Mouse (Mus musculus) embryo, embryonic 10.5 days (tissue): ENCODE results near the gene Sec1.
"Not testable (repeated sequence)": the region's sequence is repeated elsewhere in the genome, so short reads cannot be mapped to it uniquely, and the experiment has no call there.

Experiments used
- DNase-seq: peaks from one replicate; pipeline ENCODE4 v3.0.0-alpha.2; 2015; ENCODE audit warnings: low spot score

The Sec1 gene

DNA sequence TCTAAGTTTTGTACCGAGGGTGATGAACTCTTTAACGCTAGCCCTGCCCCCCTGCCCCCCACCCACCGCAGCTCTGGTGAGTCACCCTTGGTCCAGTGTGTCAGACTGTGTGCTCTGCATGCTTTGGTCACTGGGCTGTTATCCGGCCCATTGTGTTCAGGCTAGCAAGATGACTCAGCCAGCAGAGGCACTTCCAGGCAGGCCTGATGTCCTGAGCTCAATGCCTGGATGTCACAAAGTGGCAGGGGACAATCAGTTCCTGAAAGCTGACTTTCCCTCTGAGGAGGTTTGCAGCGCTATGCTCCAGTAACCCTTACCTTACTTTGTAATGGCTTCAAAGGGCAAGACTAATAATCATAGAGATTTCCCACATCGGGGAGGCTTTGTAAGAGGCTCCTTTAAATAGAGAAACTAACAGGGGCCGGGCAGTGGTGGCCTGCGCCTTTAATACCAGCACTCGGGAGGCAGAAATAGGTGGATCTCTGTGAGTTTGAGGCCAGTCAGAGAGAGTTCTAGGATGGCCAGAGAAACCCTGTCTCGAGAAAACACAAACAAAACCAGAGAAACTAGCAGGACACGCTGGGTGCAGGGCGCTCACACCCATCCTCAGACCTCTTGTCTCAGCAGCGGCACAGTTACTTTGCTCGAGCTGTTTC is 14.1 kb downstream of the Sec1 start:
- no peak for DNase-seq

DNA sequence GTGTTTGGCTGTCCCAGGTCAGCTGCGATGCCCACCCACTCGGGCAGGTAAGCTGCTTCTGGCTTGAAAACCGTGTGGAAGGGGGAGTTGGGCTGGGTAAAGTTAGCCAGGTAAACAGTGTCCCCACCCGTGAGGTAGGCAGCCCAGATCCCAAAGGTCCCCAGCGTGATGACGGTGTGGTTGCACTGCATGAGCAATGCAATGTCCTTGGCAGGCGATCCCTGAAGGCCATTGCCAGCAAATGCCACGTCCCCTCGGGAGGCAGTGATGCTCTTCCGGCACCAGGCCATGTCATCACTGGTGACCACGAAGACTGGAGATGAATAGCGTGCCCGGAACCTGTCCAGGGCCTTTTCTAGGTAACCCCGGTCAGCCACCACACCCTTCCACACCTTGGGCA is 15.7 kb downstream of the Sec1 start:
- DNase-seq = no peak

DNA sequence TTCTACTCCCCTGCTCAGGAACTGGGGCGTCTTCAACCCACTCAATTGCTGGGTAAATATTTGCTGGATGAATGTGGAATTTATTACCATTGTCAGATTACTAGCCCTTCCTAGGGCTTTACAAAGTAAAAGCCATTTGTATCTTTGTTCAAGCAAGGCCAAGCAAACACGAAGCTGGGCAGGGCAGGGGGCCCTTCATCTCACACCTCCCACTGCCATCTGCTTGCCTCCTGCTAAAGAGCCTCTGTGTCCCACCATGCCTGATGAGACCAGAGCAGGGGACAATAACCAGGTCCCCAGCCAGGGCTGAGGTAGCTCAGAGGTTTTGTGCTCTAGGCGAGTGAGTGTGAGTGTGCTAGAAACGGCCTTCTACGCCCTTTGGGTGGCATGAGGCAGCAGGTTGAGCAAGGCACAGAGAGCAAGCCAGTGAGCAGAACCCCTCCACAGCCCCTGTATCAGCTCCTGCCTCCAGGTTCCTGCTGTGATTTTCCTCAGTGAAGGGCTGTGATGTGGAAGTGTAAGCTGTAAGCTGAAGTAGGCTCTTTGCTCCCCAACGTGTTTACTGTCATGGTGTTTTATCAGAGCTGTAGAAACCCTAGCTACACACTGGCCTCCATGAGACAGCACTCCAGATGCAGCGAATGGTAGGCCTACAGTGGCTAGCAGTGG is 16.4 kb downstream of the Sec1 start:
- DNase-seq = no peak

DNA sequence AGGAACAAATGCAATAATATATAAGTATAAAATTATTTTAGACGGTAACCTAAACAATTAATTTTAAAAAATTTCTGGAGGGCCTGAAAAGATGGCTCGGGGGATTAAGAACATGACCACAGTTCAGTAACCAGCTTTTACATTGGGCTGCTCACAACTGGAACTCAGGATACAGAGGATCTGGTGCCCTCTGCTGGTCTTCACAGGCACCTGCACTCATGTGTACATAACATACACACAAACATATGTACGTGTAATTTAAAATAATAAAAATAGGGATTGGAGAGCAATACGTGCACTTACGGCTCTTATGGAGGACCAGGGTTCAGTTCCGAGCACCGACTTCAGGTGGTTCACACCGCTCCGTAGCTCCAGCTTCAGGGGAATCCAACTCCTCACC is 25.3 kb downstream of the Sec1 start:
- DNase-seq = no peak

DNA sequence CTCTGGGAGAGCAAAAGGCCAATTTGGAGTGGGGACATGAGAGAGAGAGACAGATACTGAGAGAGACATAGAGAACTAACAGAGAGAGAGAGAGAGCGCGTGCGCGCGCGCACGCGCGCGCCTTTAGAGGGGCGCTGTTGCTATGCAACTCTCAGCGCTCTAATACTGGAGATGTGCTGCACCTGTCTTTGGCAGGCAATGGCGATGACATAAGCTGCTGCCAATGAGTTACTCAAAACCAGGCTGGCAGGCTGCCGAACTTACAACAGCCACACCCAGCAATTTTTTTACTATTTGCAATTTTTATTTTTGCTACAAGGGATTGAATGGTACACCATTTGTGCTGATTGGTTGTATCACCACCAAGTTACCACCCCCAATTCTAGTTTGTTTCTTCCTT is 26.4 kb downstream of the Sec1 start:
- DNase-seq = no peak

DNA sequence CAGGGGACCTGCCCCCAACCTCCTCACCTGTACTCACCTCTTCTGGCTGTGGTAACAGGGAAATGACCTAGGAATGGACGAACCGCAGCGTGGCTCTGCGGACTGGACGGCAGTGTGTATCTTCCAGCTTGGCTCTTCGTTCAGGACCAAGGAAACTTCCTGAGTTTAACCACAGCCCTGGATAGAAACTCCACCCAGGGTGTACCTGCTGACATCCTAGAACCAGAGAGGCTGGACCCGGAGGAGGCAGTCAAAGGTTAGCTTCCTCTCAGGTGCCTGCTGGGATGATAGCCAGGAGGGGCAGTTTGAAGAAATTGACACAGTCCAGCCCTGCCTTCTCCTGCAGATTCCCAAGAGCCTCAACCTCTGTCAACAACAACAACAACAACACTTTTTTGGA is 28.0 kb downstream of the Sec1 start, which contains the start of gene Fut2:
TSS of gene Fut2 (minus strand) at position 234 of the 400 bp plus-strand sequence.
- no peak for DNase-seq

DNA sequence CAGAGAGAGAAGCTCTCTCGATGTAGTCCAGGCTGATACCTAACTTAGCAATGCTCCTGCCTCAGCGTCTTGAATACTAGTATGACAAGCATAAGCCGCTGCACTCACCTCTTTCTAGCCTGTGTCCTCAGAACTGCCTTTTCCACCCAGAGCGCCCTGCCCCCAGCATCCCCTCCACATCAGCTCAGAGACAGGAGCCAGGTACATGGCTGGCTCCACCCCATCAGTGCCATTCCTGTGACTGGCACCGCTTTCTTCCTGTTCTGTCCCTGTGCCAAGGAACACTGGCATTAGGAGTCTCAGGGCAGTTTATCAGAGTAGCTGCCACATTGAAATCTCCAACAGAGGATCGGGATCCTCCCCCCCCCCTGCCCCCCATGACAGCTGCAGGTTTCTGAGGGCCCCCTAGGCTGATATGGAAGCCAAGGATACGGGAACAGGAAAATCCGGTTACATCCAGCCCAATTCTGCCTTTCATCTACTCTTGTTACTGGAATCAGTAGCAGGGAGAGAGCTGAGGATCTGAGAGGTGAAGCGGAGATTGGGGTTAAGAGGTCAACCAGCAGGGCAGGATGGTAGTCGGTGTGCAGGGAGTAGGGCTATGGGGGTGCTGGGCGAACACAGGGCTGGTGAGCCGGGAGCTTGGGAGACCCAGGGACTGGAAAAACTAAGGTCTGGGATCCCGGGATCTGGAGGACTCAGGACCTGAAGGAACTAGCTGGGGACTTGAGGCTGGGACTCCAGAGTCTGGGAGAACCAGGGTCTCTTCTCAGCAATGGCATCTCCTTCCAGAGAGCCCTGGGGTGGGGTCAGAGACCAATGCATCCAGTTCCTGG is 28.7 kb downstream of the Sec1 start:
- peak; percentile 37 for DNase-seq

DNA sequence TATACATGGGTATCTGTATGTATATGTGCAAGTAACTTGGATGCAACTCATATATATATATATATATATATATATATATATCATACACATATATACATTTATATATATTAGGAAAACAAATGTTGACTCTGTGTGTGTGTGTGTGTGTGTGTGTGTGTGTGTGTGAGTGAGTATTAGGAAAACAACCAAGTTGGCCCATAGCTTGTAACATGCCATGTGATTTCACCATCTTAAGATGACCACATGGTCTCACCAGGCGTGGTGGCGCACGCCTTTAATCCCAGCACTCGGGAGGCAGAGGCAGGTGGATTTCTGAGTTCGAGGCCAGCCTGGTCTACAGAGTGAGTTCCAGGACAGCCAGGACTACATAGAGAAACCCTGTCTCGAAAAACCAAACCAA is 32.5 kb downstream of the Sec1 start:
- DNase-seq = not testable (repeated sequence)

DNA sequence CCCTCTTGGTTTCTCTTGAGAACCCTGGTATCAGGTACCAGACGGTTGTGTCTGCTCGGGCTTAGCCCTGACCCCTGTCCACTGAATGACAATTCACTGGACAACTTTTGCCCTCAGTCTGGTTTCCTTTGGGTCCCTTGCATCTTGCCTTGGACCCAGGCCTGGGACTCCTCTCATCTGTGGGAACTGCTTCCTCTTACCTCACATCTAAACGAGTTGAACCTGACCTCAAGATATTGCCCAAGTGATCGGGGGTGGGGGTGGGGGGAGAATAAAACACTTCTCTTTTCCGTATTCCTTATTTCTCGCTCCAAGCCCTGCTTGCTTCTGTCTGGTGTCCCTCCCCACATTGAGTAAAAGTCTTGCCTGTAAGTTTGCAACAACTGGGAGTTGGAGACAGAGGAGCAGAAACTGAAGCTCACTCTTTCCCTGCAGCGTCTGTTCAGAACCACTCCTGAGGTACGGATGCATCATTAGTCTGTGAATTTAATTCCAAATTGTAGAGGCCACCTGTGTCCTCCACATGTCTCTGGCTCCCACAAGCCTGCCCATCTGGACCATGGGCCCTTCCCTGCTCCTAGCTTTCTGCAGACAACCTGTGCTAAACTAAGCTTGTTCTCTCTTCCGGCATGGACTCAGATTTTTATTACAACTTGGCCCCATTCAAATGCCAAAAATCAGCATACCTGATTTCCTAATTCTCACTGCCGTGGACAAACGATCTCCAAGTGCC is 33.3 kb downstream of the Sec1 start:
- DNase-seq = no peak

DNA sequence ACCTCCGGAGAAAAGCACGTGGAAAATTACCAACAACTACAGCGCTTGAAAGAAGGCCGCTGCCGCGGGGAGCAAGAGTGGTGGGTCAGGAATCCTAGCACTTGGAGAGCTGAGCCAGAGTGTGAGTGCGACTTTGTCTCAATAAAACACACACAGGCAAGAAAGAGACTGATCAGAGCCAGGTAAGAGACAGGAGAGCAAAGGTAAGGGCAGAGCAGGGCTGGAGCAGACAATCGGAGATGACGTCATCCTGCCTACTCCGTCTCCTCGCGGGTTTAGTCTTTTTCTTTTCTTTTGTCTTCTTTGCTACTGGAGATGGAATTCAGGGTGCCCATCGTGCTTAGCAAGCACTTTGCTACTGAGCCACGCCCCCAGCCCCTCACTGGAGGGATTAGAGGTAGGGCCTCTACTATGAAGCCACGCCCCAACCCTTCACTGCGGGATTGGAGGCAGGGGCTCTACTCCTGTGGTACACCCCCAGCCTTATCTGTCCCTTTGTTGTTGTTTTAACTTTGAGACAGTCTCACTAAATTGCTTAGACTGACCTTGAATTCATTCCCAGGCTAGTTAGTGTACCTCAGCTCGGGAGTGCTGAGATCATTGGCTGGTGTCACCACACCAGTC is 39.7 kb downstream of the Sec1 start:
- peak; percentile 45 for DNase-seq

DNA sequence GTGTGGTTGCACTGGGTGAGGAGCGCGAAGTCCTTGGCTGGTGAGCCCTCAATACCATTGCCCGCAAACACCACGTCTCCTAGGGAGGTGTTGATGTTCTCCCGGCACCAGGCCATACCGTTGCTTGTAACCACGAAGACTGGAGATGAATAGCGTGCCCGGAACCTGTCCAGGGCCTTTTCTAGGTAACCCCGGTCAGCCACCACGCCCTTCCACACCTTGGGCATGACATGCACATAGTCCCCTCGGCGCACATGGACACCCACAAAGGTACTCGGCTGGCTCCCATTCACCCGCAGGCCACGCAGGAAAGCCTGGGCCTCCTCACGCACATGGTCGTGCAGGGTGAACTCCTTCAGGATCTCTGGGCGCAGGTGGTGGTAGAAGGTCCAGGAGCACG is 43.7 kb downstream of the Sec1 start:
- DNase-seq = not testable (repeated sequence)

DNA sequence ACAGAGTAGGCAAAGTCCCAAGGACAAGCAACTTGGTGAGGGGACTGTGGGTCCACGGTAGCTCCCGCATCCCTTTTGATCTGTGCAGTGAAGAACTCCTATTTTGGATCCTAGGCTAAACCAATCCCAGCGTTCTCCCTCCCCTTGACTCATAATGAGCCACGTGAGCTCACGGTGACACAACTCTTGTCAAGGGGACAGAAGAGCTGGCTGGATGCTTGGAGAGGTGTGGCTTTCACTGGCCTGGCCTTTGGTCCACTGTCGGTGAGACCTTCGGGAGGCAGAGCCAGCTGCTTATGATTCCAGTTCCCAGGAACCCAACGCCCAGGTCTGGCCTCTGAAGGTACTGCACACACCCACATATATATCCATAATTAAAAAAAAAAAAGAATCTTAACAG is 44.9 kb downstream of the Sec1 start:
- no peak for DNase-seq

DNA sequence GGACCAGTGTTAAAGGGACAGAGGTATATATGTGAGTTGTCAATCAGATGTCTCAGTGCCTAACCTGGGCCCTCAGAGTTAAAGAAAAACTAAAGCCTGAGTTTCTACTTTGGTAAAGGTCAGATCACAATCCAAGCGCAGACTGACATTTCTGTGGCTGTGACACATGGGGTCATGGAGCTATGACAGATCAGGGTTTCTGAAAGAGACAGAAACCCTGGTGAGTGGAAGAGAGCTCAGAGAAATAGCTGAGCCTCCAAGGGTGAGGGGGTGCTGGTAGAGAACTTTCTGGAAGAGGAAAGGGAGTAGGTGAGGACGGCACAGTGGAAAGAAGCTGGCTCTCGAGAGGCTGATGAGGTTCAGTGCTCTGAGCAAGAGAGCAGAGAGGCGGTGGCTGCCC is 47.5 kb downstream of the Sec1 start:
- no peak for DNase-seq

DNA sequence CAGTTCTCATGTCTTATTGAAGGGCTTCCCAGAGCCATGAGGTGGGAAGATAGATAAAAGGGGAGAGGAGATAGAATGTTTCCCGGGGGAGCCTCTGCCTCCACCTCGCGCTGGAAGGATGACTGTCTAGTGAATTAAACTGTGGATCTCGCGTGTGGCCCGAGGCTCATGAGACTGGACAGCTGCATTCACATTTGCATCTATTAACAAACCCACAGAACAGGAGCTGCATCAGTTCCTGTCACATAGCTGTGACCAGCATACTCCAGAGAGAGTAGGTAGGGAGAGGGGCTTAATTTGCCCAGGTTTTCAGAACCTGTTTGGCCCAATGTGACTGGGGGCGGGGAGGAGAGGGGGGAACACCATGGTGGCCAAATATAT is 48.6 kb downstream of the Sec1 start:
- DNase-seq = no peak

DNA sequence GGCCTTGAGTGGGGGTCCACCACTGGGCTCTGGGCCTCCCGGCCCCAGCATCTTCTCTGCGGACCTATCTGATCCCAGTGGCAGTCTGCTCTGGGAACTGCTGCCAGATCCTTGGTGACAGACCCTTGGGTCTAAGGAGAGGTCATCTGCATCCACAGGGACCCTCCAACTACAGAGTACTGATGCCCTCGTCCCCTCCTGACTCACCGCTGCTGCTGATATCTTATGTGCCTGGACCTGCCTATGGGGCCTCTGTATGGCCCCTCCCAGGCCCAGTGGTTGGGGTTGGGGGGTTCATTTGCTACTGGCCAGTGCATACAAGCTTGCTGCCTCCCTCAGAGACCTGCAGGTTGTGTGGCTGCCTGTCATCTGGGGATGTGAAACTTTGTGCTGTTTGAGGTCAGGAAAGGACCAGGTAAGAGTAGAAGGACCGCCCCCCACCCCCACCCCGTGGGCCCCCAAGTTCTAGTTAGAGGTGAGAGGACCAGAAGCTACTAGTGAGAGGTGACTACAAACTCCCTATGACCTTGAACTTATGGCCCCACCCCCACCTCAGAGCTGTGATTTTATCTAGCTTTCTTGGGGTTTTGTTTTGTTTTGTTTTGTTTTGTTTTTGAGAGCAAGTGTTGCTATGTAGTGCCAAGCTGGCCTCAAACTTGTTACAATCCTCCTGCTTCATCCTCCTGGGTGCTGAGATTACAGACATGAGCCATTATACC is 49.2 kb downstream of the Sec1 start:
- no peak for DNase-seq

DNA sequence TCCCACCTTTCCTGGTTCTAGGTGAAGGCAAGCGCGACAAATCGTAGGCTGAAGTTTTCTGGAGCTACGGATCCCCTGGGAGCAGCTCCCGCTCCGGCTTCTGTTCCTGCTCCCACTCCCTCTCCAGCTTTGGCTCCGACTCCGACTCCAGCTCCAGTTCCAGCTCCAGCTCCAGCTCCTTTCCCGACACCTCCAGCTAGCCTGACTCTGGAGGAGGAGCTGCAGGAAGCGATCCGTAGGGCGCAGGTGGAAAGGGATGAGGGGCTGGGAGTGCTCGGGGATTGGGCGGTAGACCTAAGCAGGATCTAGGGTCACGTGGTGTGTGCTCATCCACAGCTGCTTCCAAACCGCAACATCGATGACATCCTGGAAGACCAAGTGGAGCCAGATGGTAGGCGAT is 50.0 kb downstream of the Sec1 start:
- DNase-seq = peak; percentile 70

DNA sequence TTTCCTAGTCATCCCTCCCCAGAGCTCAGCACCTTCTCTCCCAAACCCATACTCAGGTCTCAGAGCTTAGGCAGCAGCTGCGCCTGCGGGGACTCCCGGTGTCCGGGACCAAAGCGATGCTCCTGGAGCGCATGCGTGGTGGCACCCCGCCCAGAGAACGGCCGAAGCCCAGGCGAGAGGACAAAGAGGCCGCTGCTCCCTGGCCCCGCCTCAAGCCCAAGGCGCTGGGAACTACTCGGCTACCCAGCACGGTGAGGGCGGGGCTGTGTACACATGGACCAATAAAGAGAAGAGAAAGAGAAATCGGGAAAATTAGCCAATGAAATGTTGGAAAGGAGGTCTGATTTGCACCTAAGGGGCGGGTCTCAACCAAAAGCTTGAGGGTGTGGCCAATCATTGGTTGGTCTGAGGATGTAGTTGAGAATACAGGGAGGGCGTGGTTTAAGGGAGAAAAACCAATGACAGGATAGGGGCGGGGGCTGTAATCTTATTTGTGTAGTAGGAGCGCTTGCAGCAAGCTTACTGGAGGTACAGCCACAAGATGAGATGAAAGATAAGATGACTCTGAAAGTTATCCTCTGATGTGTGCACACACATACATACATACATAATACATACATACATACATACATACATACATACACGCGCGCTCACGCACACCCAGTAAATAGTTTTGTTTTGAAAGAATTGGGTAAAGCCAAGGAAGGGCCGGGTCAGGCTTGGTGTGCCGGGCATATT is 50.6 kb downstream of the Sec1 start:
- peak; percentile 100 for DNase-seq

DNA sequence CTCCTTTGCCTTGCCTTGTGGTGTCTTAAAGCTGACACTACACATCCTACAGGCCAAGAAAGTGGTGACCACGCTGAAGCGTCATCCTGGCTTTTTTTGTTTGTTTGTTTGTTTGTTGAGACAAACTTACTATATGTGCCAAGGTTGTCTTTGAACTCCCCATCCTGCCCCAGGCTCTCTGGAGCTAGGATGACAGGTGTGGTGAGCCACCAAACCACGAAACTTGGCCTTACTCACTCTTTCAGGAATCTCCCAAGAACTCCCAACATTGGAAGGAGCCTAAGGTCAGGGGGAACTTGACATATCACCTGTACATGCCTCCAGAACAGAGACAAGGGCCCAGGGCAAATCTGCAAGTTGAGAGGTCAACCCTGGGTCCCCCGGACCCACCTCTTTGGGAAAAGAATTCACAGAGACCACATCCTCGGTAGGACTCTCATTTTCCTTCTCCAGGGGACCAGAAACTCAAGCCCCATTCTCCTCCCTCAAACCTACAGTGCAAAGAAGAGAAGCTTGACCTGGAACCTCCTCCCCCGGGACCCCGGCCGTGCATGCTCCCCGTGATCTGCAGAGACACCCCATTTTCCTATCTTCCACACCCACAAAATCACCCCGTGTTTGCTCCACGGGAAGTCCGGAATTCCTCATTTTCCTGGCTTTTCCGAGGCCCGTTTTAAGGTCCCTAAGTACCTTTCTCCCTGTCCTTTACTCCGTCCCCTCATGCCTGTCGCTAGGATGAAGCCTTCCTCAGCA is 51.5 kb downstream of the Sec1 start:
- DNase-seq = no peak

DNA sequence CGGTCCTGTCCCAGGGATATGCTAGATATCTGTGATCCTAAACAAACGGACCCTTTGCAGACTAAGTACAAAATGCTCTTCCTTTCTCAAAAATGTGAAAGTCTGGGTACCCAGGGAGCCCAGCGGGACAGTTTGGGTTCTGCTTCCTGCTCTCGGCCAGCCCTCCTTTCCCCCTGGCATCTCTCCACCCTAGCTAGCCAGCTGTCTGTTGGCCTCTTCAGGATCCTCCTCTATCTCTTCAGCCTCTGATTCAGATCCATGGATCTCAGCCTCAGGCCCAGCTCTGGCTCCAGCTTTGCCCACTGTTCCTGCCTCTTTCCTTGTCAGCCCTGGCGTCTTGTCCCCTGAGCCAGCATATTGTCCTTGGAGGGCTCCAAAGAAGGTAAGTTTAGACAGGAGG is 52.1 kb downstream of the Sec1 start:
- no peak for DNase-seq
